Mouse (Mus musculus) granulocyte monocyte progenitor cell, adult 5-6 weeks (primary cell): ENCODE results near the gene Slc7a5. TPM values are rescaled to one million over a fixed set of nuclear protein-coding genes. Genes with fewer than 3 reads are reported as not detected.

Source experiments
- ATAC-seq: replicated peaks from 2 replicates; pipeline ENCODE4 v1.8.0; 2016; ENCODE audit warnings: mild to moderate bottlenecking, moderate TSS enrichment, inconsistent platforms; ENCODE audit not compliant: poor library complexity, severe bottlenecking
- total RNA-seq, 2 experiments: library from RNA; stranded (forward) in 1 of 2; stranded (reverse) in 1 of 2; fragments of 200-712, 200-1000 nt in 1 of 2; fragments of >200 nt in 1 of 2; fragmentation: Nextera tagmentation in 1 of 2; gene quantifications; 2 replicates each; pipeline ENCODE4 v1.2.3; 2014 to 2017

Gene Slc7a5
- total RNA-seq, 2 experiments from 2014 or later = 22.8 to 63.6 TPM

DNA sequence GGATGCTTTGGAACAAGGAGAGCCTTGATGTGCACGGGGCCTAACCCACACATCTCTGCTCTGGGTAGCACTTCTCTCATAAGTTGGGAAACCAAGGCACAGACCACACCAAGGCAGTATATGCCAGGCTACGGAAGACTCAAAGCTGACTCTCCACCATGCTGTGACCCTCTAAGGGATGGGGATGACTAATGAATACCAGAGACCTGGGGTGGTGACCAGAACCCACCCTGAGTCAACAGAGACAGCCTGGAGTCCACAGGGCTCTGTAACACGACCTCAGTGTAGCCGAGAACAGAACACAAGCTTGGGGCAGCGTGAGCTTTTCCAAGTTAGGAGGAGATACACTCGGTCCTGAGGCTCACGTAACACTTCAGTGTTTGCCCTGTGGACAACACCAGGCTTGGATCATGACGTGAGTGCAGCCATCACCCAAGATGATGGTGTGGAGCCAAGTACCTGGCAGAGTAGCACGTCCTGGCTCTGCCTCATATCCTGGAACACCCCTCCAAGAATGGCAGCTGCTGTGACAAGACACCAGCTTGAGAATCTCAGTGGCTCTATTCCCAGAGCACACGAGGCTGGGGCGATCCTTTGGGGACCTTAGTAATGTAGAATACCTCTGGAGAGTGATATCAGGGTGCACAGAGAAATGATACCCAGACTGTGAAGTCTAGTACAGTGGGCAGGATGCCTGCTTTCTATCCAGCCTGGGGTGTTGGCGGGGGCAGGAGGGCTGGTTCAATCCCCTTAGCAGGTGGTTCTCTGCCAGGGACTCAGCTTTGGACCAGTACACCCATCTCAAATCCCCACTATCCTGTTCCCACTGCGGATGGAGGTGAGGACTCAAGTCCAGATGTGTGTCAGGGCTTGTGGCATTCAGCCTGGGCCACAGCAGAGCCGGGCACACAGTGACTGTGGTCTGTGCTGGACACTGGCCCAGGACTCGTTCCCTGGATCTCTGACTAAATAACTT, 17.4 kb downstream of the Slc7a5 start:
- ATAC-seq = no peak

DNA sequence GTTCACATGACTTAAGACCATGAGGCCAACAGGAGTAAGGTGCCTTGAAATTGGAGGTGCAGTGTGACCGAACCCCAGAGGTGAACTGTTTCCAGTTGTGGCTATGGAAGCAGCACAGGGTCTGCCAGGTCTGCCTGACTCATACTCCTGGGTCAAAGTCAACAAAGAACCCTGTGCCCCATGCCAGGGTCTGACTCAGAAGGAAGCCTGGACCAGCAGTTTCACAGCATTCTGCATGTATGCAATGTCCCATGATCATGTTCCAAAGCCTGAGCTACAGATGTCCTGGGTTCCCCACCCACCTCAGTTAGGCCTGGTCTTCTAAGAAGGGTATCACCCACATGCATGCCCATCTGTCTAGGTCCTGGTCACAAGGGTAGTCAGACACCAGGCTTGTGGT, 18.2 kb downstream of the Slc7a5 start:
- no peak for ATAC-seq

- no peak for ATAC-seq
Observed at GRCm38 (mm10) chr8:121887547-121887946, 19.9 kb downstream of the Slc7a5 start.

- no peak for ATAC-seq
Observed at GRCm38 (mm10) chr8:121885433-121885832, 22.1 kb downstream of the Slc7a5 start.

DNA sequence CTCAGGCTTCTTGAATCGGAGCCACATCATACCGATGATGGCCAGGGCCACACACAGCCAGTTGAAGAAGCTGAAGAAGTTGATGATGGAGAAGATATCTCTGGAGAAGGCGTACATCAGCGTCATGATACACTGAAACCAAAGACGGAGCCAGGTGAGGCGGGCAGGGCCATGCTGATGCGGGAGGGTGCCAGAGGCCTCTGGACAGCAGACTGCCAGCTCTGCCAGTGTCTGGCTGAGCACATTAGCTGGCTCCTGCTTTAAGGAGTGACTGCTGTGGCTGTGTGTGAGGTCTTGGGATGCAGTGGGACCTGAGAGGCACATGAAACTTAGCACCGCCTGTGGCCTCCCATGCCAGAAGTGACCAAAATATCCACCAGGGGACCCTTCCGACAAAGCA, 22.5 kb downstream of the Slc7a5 start:
- ATAC-seq = no peak

- no peak for ATAC-seq
Observed at GRCm38 (mm10) chr8:121884181-121884580, 23.3 kb downstream of the Slc7a5 start.

GRCm38 (mm10) chr8:121881921-121882320, 25.6 kb downstream of the Slc7a5 start:
- ATAC-seq = no peak

DNA sequence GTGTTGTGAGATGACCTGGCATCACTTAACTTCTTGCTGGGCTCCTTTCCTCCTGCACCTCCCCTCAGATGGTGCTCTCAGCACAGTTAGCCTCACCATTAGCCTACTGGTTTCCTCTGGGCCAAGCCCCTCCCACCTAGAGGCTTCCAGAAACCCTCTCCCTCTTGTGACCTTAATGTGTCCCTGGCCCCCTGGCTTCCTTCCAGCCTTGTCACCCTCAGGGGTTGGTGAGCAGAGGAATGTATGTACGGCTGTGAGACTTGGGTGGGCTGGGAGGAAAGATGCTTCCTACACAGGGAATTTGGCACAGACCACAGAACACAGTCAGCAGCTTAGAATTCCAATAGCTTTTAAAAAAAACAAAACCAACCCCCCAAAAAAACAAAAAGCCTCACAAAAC, 26.7 kb downstream of the Slc7a5 start:
- no peak for ATAC-seq

GRCm38 (mm10) chr8:121879712-121880111, 27.8 kb downstream of the Slc7a5 start:
- no peak for ATAC-seq

DNA sequence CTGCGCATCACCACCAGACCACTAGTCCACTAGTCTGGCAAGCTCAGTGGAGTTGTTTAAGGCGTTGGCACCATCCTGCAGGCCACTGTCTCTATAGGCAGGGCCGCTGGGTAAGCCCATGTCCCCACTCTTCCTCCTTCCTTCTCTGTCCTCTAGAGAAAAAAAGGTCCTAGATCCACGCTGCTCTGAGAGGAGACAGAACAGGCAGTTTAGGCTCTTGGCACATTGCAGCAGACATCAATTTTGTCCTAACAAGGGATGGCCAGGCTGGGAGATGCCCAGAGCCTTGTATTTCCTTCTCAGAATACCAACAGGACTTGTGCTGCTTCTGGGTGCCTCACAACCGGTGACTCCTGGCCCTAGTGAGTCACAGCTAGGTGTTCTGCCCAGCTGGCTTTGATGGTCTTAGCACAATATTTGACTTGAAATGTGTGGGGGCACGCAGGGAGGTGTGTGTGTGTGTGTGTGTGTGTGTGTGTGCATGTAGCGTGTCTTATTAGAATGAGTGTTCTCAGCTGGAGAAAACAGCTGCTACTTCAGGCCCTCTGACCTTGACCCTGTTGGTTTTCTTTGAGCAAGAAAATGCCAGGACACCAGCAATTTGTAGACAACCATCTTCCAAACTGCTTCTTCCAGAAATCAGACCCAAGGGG, 29.5 kb downstream of the Slc7a5 start:
- ATAC-seq = no peak

DNA sequence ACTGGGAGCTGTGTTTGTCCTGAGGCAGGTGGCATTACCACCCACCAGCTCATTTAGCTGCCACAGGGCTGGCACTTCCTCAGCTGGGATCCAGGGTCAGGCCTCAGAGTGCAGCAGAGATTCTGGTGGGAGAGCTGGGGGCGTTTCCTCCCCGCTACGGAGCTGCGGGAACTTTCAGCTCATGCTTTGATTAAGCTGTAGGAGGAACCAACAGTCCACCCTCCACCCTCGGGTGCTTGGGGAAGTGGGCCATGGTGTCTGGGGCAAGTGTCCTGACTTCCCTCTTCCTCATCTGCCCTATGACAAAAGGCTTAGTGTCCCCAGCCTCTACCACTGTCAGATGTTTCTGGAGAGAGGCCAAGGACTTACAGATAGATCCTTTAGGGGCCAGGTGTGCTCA, 30.3 kb downstream of the Slc7a5 start:
- peak; percentile 94 for ATAC-seq

- no peak for ATAC-seq
Observed at GRCm38 (mm10) chr8:121875517-121875916, 32.0 kb downstream of the Slc7a5 start.

GRCm38 (mm10) chr8:121875045-121875444, 32.4 kb downstream of the Slc7a5 start:
- no peak for ATAC-seq

GRCm38 (mm10) chr8:121874031-121874430, 33.5 kb downstream of the Slc7a5 start:
- ATAC-seq = no peak

DNA sequence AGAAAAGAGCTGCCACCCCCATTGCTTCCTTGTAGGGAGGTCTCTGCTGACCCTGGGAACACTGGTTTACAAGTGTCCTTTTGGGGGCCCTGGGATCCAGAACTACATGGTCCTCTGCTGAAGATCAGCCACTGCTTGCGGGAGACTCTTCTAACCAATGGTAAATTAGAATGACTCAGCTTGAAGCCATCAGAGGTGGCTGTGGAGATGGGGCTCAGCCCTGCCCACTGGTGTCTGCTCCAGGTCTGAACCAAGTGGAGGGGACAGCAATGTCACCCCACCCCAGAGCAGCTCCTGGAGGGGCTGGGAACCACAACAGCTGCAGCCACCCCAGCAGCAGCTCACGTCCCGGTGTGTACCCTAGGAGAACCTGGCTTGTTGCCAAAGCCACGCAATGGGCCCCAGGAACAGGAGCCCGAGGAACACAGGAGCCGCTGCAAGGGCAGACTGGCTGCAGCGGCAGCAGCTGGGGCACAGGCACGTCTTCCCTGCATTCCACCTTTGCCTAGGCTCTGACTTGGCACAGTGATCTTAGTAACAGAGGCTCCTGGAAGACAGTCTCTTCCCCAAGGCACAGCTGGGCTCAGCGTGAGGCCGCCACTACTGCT, 35.6 kb downstream of the Slc7a5 start:
- peak; percentile 28; the same call in 1 of the 2 replicates for ATAC-seq

DNA sequence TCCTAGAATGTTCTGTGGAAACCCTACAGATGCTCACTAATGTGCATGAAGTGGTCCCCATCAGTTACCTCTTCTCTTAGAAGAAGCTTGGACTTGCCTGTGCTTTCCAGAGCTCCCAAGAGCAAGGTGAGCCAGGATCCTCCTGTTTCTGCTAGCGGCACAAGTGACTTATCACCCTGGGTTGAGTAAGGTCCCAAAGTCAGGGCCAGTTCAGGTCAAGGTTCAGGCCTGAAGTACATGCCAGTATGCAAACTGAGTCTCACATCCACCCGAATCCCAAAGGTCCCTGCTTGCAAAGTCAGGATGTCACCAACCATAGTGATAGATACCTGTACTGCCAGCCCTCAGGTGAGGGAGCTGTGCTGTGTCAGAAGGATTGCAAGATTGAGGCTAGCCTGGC, 37.3 kb downstream of the Slc7a5 start:
- ATAC-seq = no peak

- ATAC-seq = no peak
Observed at GRCm38 (mm10) chr8:121868896-121869295, 38.6 kb downstream of the Slc7a5 start.

- ATAC-seq = no peak
Observed at GRCm38 (mm10) chr8:121868196-121868595, 39.3 kb downstream of the Slc7a5 start.

DNA sequence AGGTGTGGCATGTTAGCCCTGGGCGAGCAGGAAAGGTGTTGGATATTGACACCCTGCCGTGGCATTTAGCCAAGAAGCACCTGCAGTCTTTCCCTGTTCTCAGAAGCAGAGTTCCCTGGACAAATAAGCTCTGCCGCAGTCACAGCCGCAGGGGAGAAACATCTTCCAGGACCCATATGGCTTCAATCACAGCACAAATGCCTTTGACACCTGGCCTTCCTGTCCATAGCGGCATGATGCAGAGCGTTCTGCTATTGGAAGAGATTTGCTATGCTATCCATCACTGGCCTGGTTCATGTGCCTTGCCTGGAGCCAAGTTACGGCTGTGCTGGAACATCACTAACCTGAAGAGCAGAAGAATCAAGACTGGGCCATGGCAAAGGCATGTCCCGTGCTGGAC, 42.1 kb downstream of the Slc7a5 start:
- ATAC-seq = no peak

DNA sequence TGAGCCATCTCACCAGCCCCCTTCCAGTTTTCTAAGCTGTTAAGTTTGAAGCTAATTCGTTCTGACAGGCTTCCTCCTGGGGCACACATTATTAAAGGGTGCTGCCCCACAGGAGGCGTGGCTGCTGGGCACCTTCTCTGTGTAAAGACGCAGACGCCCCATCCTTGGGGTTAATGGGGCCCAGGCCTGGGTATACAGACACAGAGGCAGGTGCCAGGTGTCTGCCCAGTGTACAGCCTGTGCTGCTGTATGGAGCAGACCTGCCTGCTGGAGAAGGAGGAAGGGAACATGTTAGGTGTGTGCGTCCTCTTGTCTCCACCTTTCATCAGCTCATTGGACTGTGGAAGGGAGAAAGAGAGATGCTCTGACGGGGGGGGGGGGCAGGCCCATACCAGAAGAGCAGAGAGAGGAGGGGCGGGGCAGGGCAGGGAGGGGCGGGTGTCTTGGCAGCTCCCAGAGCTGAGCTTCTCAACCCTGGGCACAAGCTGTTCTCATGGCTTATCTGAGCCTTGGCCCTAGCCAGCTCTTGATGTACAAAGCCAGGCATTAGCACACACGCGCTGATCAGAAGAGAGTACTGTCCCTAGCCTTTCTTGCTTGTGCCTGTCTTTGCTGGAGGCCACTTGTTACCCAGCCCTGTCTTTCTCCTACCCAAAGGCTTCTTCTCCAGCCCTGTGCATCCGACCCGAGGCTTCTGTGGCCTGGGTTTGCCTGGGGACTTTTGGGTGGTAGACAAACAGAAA, 45.5 kb downstream of the Slc7a5 start:
- no peak for ATAC-seq
